Mouse (Mus musculus) liver, embryonic 11.5 days (tissue): ENCODE data around the gene Pop7. TPM values are rescaled to one million over a fixed set of nuclear protein-coding genes. Genes with fewer than 3 reads are reported as not detected.

ENCODE experiments used
- ATAC-seq: fragments of 200-750 bp; cut with Nextera tagmentation; replicated peaks from 2 replicates; pipeline ENCODE4 v1.8.0; 2017; ENCODE audit warnings: moderate number of reproducible peaks, mild to moderate bottlenecking, moderate TSS enrichment, moderate library complexity; ENCODE audit not compliant: low FRiP score
- DNase-seq: peaks from one replicate; pipeline ENCODE4 v3.0.0-alpha.2; 2017; ENCODE audit warnings: low spot score
- H3K27ac ChIP-seq: fragments of 300-500 bp; sonication (generic); 2 replicates; pipeline ENCODE4 v1.5.1; 2014; ENCODE audit warnings: mild to moderate bottlenecking, low read depth, low read length, control low read depth
- H3K27me3 ChIP-seq: fragments of 300-500 bp; sonication (generic); replicated peaks from 2 replicates; pipeline ENCODE4 v1.6.1; 2014; ENCODE audit warnings: low read length, mixed read lengths; ENCODE audit not compliant: control insufficient read depth, insufficient read depth
- H3K36me3 ChIP-seq: fragments of 300-500 bp; sonication (generic); 2 replicates; pipeline ENCODE4 v1.6.1; 2014; ENCODE audit warnings: mild to moderate bottlenecking, low read length, moderate library complexity, mixed read lengths; ENCODE audit not compliant: control insufficient read depth, insufficient read depth
- H3K4me1 ChIP-seq: fragments of 300-500 bp; sonication (generic); replicated peaks from 2 replicates; pipeline ENCODE4 v1.6.1; 2014; ENCODE audit warnings: low read length, mixed read lengths; ENCODE audit not compliant: control insufficient read depth, insufficient read depth
- H3K4me2 ChIP-seq: fragments of 300-500 bp; sonication (generic); 2 replicates; pipeline ENCODE4 v1.6.1; 2014; ENCODE audit warnings: mild to moderate bottlenecking, control low read depth, moderate library complexity
- H3K4me3 ChIP-seq: fragments of 300-500 bp; sonication (generic); 2 replicates; pipeline ENCODE4 v1.5.1; 2014; ENCODE audit warnings: low read depth, low read length, control low read depth
- H3K9ac ChIP-seq: fragments of 300-500 bp; sonication (generic); 2 replicates; pipeline ENCODE4 v1.6.1; 2014; ENCODE audit warnings: low read depth, low read length, control low read depth
- H3K9me3 ChIP-seq: fragments of 300-500 bp; sonication (generic); 2 replicates; pipeline ENCODE4 v1.6.1; 2016; ENCODE audit warnings: low read length, inconsistent platforms, mixed read lengths; ENCODE audit not compliant: control insufficient read depth
- WGBS: fragments of 180-500 bp; shearing (Covaris S2); extraction: QIAGEN DNeasy Blood & Tissue Kit; methylation state at CpG from one replicate; pipeline ENCODE4 v1.1.7; 2014; 5-methylcytosine and 5-hydroxymethylcytosine counted together
- polyA plus RNA-seq: library from polyadenylated mRNA; unstranded; fragments of >200 nt; fragmentation: Nextera tagmentation; extraction: Ambion mirVana; gene quantifications from 2 replicates; pipeline ENCODE4 v1.2.1, GENCODE M21; 2014

Pop7 gene
- polyA plus RNA-seq, 1 experiment from 2014 or later: 70.6 TPM

DNA sequence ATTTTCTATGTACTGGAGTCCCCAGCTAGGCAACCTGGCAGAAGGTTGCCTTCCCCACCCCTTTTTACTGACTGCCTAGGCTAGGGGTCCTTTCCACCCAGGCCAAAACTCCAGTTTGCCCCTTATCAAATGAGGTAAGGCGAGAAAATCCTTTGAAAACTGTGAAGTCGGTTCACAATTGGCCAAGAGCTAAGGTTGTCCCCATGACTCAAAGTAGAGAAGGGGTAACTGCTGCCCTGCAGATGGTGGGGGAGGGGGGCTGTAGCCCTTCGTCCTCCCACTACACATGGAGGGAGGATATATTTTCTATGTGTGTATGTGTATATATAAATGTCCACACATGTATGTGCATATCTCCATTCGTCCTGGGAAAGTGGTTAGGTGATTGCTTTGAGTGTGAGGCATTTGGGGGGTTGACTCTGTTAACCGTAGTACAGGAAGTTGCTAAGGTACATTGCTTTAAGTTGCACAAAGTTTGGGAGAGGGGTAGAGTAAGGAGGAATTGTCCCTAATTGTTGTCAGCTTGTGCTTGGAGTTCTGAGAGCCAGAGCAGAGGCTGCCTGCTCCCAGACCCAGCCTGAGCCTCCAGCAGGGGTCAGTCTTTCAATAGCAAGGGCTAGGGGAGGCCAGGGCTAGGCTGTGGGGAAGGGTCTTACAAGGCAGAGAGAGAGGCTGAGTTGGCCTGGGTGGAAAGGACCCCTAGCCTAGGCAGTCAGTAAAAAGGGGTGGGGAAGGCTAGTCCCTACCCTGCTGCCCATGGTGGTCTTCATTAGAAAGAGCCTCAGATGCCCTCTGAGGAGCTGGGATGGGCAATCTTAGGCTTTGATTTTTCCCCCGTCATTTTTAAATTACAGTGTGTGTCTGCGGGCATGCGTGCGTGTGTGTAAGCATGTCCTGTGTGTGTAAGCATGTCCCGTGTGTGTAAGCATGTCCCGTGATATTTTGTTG, 10.8 kb upstream of the Pop7 start:
- Histone ChIP-seq H3K9me3 (no peaks in the 10 kb centered on the region), H3K4me3 (no peak overlapping the region), H3K4me1 (peaks cover 25% of the 10 kb centered on the region), H3K27ac (no peak overlapping the region), H3K36me3 (no peaks in the 10 kb centered on the region), H3K9ac (no peak overlapping the region), H3K27me3 (no peaks in the 10 kb centered on the region), H3K4me2 (no peak overlapping the region)
- 76% methylated on average over 11 of the region's 11 CpGs for WGBS
- DNase-seq: no peak
- no peak for ATAC-seq

DNA sequence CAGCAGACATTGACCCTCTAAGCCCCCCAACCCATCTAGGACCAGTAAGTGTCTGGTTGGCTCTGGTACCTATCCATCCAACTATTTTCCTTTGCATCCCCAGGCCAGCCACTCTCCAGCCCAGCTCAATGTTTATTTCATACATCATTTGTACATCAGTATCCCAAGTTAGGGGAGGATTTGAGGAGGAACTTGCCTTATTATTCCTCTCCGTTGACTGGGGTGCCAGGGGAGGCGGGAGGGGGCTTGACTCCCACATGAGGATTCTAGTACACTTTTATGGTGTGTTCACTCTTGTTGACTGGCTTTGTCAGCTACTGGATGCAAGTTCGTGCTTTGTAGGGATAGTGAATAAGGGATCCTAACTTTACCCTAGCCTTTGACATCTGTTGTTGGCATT, 9.4 kb upstream of the Pop7 start:
- ATAC-seq (no peak), DNase-seq (no peak)
- no peaks in the 10 kb centered on the region for H3K9me3 ChIP-seq
- H3K36me3 ChIP-seq: no peaks in the 10 kb centered on the region
- WGBS: 75% methylated on average over 3 of the region's 3 CpGs
- H3K27me3 ChIP-seq: no peaks in the 10 kb centered on the region
- peak overlapping the region; percentile 99 for H3K9ac ChIP-seq
- peak overlapping the region; percentile 99 for H3K4me3 ChIP-seq
- no peak overlapping the region for H3K27ac ChIP-seq
- peaks cover 25% of the 10 kb centered on the region for H3K4me1 ChIP-seq
- peak overlapping the region; percentile 95 for H3K4me2 ChIP-seq

DNA sequence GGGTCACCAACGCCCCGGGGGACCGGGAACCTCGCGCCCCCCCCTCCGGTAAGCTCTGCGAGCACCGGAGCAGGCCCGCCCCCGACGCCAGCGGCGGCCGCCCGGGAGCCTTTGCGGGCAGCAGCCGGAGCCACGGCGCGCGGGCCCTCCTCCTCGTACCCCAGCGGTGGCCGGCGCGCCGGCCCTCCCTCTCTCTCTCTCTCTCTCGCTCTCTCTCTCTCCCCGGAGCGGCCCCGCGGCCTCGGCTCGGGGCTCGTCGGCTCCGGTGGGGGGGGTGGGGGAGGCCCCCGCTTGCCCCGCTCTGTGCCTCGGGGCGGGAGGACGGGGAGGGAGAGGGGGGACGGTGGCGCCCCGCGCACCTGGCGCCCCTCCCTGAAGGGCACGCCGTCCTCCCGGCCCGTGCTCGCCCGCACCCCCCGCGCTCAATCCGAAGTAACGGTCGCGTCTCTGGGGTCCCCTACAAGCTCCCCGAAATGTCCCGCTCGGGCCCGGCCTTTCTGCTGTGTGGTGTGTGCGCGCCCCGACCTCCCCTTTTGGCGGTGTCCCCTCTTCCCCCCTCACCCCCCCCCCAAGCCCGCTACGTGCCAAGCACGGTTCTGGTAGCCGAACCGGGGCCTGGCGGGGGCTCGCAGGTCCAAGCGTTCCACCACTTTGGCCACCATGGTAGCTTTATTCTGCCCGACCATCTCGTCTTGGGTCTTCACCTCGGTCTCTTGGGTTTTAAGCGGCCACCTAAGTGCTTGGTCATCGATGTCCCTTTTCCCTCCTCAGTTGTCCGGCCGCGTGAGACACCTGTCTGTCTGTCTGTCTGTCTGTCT, 8.5 kb upstream of the Pop7 start:
- peak overlapping the region; percentile 95 for H3K4me2 ChIP-seq
- peaks cover 25% of the 10 kb centered on the region for H3K4me1 ChIP-seq
- no peaks in the 10 kb centered on the region for H3K9me3 ChIP-seq
- peak overlapping the region; percentile 85 for H3K27ac ChIP-seq
- no peaks in the 10 kb centered on the region for H3K27me3 ChIP-seq
- DNase-seq: peak; percentile 49
- no peaks in the 10 kb centered on the region for H3K36me3 ChIP-seq
- WGBS: 1% methylated on average over 63 of the region's 83 CpGs
- peak; percentile 64 for ATAC-seq
- H3K9ac ChIP-seq: peak overlapping the region; percentile 99
- peak overlapping the region; percentile 99 for H3K4me3 ChIP-seq

DNA sequence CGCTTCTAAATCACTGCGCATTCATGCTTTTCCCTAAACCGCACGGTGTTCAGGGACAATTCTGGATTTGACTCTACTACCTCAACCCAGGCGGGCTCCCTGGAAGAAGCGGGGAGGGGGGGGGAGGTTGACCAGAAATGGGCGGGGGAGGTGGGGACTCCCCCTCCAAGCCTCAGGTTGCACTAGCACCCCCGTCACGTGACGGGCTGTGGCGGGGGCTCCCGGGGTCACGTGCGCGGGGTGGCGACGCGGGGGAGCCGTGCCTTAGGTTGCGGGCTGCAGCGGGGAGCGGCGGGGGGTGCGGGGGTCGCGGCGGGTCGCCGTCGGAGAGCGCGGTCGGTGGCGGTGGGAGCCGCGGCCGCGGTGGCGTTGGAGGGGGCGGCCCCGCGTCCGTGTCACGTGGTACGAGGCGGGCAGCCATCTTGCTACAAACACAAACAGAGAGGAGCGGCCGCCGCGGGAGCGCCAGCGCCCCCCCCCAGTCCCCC, 7.7 kb upstream of the Pop7 start:
- H3K4me1 ChIP-seq: peaks cover 25% of the 10 kb centered on the region
- H3K9ac ChIP-seq: peak overlapping the region; percentile 99
- peak overlapping the region; percentile 95 for H3K4me2 ChIP-seq
- DNase-seq: peak; percentile 86
- peak; percentile 72 for ATAC-seq
- no peaks in the 10 kb centered on the region for H3K36me3 ChIP-seq
- whole genome bisulfite sequencing: 2% methylated on average over 43 of the region's 52 CpGs
- H3K4me3 ChIP-seq: peak overlapping the region; percentile 99
- H3K27ac ChIP-seq: peak overlapping the region; percentile 85
- no peaks in the 10 kb centered on the region for H3K27me3 ChIP-seq
- no peaks in the 10 kb centered on the region for H3K9me3 ChIP-seq

DNA sequence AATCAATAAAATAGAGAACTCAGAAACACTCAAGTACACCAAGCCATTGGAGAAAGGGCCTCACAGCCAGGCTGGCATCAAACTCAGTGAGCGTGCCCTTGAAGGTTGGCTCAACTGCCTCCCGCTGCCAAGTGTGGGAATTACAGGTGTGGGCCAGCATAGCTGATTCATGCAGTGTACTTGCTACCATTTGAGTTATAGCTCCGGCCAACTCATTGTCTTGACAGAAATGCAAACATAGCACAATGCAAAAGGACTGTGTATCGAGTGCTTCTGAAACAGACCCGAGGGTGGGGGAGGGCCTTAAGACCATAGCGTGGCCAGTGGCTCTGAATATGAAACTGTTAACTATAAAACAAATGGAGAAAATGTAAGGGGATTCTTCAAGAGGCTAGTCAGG, 1.7 kb upstream of the Pop7 start:
- Histone ChIP-seq H3K4me1 (peaks cover 15% of the 10 kb centered on the region), H3K4me3 (no peak overlapping the region), H3K27ac (peak overlapping the region; percentile 16; the same call in 1 of the 2 replicates), H3K27me3 (no peaks in the 10 kb centered on the region), H3K9me3 (no peaks in the 10 kb centered on the region), H3K36me3 (0 out of 2 replicates have a peak, but pooled peaks cover 3% of the 10 kb centered on the region), H3K4me2 (no peak overlapping the region; the same call in 1 of the 2 replicates), H3K9ac (no peak overlapping the region)
- ATAC-seq (no peak), DNase-seq (no peak)
- 79% methylated on average over 6 of the region's 6 CpGs for WGBS

DNA sequence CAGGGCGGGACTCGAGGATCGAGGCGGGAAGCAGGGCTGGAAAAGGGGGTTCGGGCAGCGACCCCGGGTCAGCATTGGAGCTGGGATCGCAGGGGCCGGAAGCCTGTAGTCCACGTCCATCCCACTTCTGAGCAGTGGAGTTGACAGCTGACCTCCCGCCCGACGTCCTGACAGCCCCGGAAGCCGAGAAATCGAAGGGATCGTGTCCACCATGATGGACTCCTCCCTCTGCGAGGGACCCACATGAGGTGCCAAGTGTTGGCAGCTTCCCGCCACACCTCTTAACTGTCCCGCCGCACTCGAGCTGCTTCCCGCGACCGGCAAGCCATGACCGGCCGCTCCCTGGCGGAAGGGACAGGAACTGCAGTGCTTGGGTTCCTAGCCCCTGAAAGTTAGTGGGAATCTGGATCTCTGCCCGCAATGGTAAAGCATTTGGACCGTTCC, 371 bp upstream of the Pop7 start:
- H3K9me3 ChIP-seq: no peaks in the 10 kb centered on the region
- H3K27ac ChIP-seq: peak overlapping the region; percentile 96
- H3K36me3 ChIP-seq: 0 out of 2 replicates have a peak, but pooled peaks cover 3% of the 10 kb centered on the region
- peaks cover 15% of the 10 kb centered on the region for H3K4me1 ChIP-seq
- H3K27me3 ChIP-seq: no peaks in the 10 kb centered on the region
- peak; percentile 86 for ATAC-seq
- WGBS: under 1% methylated on average over 30 of the region's 30 CpGs
- peak overlapping the region; percentile 68 for H3K9ac ChIP-seq
- peak overlapping the region; percentile 82 for H3K4me2 ChIP-seq
- DNase-seq: no peak
- peak overlapping the region; percentile 58 for H3K4me3 ChIP-seq

DNA sequence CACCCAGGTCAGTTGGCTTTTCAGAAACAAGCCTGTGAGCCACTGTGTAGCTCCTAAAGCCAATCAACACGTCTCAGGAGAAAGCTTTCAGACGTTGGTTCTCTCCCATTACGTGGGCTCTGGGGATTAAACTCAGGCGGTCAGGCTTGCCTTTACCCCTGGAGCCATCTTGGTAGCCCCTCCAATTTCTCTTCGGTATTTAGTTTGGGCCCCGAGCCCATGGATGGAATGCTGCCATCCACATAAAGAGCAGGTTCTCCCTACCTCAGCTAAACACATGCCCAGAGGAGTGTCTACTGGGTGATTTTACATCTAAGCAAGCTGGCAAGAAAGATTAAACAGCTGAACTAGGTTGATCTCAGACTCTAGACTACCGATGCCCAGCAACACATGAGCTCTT, 2.1 kb downstream of the Pop7 start:
- no peaks in the 10 kb centered on the region for H3K27me3 ChIP-seq
- peaks cover 15% of the 10 kb centered on the region for H3K4me1 ChIP-seq
- H3K36me3 ChIP-seq: 0 out of 2 replicates have a peak, but pooled peaks cover 3% of the 10 kb centered on the region
- H3K4me2 ChIP-seq: no peak overlapping the region
- DNase-seq (no peak), ATAC-seq (no peak)
- no peak overlapping the region for H3K9ac ChIP-seq
- H3K27ac ChIP-seq: no peak overlapping the region
- H3K9me3 ChIP-seq: no peaks in the 10 kb centered on the region
- 87% methylated on average over 7 of the region's 7 CpGs for WGBS
- H3K4me3 ChIP-seq: no peak overlapping the region

DNA sequence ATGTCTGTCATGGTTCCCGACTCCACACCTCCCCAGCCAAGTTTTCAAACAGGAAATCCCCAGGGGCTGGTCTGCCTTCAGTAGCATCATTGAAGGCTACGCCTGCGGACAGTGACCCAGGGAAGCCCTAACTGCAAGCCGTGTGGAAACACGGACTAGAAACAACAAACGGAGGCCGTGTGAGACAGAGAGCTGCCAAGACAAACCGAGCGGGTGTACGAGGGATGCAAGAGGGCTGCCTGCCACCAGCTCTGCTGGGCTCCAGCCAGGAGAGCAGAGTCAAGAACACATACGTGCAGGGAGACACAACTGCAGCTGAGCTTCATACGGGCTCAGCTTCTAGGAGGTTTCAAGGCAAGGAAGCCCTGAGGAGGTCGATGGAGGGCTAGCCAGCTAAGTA, 8.5 kb downstream of the Pop7 start:
- no peak overlapping the region for H3K9ac ChIP-seq
- 76% methylated on average over 13 of the region's 13 CpGs for WGBS
- H3K4me1 ChIP-seq: no peaks in the 10 kb centered on the region
- H3K36me3 ChIP-seq: no peaks in the 10 kb centered on the region
- H3K9me3 ChIP-seq: no peaks in the 10 kb centered on the region
- H3K4me2 ChIP-seq: no peak overlapping the region
- no peak overlapping the region for H3K27ac ChIP-seq
- DNase-seq (no peak), ATAC-seq (no peak)
- no peaks in the 10 kb centered on the region for H3K27me3 ChIP-seq
- no peak overlapping the region for H3K4me3 ChIP-seq
